Mouse (Mus musculus) CD4-positive, CD25-positive, alpha-beta regulatory T cell, adult 4 months (primary cell): Measurements from ENCODE around the gene Myh9. TPM values are rescaled to one million over a fixed set of nuclear protein-coding genes. Genes with fewer than 3 reads are reported as not detected.

Experiments used
- ATAC-seq: one replicate; pipeline ENCODE4 v1.8.0; 2017
- polyA plus RNA-seq, 2 experiments: library from polyadenylated mRNA; unstranded; fragments of 100-300 nt; shearing (Covaris generic); gene quantifications; one replicate each; pipeline ENCODE4 v1.2.1; 2017

Myh9 gene
- 100 to 1,000 TPM; 206 to 220 TPM for polyA plus RNA-seq

DNA sequence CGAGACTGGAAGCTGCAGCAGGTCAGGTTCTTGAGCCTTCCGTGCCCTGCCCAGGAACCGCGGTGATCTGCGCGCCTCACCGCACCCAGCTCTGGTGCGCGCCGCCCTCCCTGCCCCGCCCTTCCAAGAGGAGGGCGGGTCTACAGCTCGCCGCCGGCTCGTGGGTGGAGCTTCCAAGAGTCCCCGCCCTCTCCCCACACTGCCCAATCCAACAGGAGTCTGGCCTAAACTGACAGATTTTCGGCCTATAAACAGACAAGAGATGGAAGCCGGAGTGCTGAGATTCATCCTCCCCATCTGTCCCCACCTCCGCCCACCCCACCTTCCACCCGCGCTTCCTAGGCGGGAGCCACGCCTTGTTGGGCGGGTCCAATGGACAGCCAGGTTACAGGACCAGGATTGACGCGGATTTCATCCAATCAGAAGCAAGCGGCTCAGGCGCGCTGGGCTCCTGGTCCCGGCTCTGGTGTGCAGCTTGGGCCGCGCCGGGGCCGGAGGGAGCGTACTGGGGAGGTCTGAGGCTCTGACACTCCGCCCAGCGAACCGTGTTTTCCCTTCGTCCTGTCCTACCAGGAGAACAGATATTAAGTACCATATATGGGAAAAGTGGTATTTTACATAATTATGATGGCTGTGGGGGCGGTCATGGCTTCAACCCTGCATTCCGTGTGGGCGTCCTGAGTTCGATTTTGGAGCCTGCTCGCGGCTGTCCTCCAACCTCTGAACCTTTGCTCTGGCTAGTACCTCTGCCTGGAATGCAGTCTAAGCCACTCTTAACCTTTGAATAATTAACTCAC lies at the start of gene Myh9:
Gene Myh9, minus strand, starts transcription at position 129 of the 797 bp plus-strand sequence.
- peak; percentile 82 for ATAC-seq

DNA sequence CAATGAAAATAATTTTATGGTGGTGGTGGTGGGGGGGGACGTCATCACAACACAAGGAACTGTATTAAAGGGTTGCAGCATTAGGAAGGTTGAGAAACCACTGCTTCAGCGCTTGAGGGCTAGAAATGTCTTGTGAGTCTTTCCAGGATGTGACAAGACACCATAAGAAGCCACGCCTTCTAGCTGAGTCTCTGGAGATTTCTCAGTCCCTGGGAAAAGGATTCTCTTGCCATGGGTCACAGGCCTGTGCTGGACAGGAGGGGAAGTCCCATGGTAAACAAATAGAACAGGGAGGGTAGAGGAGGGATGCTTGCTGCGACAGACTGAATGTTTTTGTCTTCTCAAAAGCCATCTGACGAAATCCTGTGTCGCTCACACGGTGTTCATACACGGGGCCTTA lies 49.8 kb upstream of the Myh9 start:
- ATAC-seq, result no peak

DNA sequence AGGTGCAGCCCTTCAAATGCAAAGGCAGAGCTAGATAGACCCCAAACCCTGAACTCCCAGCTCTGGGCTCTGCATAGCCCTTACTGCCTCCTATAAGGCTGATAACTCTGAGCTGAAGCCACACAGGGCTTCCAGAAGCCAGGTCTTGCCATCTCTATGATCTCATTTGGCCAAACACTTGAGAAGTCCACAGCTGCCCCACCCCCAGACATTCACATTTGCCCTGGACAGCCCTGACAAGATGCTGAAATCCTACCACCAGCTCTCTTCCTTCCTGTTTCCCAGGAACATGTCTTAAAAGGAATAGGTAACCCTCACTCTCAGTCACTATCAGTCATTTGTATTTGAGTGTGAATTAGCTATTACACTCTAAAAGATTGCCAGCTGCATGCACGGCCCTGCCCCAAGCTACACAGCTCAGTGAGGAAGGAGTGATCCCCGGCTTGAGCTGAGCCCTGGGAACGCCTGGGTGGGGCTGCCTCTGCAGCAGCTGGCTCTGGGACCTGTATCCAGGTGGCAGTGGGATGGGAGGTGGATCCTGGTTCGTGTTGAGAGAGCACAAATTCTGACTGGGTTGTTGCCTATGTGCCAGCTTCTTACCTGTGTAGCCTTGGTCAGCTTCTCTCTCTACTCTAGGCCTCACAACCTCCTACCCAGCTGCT lies 47.9 kb upstream of the Myh9 start:
- no peak for ATAC-seq

DNA sequence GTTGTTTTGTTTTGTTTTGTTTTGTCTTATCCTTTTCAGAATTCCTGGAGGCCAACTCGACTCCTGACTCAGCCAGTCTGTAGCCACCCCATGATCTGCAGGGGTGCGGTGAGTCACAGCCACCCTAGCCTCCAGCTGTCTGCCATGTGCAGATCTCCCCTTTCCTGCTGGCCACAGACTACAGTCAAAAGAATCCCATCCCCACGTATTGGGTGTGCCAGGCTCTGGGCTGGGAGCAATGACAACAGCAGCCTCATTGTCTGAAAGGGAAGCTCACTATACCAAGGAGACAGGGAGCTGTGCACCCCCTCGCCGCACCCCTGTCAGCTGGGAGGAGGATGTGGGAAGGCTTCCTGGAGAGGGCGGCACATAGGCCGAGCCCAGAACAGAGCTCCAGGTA lies 46.3 kb upstream of the Myh9 start:
- no peak for ATAC-seq

DNA sequence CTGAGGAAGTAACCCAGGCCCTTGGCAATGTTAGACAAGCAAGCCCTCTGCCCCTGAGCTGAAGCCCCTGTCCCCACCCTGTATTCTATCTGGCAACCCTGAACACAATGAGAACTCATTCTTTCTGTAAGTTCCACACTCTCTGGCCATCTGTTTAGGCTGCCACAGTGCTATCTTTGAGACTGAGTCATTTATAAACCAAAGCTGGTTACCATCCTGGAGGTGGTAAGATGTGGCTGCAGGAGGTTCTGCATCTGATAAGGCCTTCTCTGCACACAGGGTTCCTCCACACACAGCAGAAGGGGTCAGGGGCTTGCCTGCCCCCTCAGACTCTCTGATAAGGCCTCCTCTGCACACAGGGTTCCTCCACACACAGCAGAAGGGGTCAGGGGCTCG lies 45.1 kb upstream of the Myh9 start:
- peak; percentile 40 for ATAC-seq

DNA sequence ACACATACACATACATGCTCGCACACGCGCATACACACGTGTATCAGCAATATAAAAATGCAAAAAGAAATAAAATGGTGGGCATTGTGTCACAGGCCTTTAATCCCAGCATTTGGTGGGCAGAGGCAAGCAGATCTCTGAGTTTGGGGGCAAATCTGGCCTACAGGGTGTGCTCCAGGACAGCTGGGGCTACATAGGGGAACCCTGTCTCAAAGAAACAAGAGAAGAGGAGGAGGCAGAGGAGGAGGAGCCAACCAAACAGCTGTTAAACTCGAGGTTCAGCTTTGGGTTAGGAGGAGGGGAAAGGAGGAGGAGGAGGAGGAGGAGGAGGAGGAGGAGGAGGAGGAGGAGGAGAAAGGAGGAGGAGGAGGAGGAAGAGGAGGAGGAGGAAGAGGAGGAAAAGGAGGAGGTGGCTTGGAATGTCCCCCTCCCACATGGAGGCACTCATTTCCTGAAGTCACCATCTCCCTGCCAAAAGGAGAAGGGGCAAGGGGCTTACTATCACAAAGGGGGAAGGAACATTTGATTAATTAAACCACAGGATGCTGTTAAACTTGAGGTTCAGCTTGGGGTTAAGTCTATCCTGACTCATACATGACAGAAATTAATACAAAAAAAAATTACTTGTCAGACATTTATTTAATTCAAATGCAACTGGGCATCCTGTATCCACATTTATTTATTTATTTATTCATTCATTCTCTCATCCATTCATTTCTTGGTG lies 44.6 kb upstream of the Myh9 start:
- ATAC-seq, result peak; percentile 85

DNA sequence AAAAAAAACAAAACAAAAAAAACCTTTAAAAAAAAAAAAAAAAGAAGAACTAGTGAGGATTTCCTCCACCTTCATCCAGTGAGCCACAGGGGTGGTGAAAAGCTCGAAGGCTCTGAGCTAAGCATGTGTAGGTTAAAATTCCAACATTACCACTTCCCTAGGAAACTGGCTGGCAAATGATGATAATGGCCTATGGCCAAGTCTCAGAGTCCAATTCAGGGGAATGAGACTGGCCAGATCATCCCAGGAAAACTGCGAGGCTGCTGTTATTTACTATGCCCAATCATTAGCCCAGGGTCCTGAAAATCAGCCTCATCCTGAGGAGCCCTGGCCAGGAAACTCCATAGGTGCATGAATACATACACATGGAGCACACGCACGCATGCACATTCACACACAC lies 44.0 kb upstream of the Myh9 start:
- no peak for ATAC-seq

DNA sequence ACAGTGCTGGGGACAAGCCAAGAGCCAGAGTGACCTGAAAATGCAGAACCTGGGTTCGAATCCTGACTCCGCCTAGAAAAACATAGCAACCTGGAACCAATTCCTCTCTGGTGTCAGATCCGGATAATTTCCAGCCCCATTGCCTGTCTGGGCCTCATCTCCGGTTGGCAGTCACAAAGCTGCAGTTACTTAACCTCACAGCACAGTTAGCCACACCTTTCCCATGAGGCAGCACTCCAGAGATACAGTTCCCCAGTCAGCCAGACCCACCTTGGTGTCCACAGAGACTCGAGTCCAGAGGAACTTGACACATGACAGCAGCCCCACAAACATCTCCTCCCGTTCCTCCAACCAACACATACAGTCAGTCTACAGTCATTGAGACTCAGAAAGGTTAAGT lies 43.2 kb upstream of the Myh9 start:
- ATAC-seq, result no peak

DNA sequence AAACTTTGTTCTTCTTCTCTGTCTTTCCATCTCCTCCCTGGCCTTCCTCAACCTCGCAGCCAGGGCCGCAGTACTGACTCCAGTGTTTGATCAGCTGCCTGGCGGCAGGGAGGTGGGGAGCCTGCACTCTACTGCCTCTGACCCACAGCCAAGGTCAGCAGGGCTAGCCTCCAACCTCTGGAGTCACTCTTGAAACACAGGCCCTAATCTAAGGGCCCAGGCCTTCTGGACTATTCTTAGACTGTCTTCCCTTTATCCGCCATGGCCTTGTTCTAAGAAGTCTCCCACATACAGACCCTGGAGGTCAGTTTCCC lies 41.7 kb upstream of the Myh9 start:
- no peak for ATAC-seq

DNA sequence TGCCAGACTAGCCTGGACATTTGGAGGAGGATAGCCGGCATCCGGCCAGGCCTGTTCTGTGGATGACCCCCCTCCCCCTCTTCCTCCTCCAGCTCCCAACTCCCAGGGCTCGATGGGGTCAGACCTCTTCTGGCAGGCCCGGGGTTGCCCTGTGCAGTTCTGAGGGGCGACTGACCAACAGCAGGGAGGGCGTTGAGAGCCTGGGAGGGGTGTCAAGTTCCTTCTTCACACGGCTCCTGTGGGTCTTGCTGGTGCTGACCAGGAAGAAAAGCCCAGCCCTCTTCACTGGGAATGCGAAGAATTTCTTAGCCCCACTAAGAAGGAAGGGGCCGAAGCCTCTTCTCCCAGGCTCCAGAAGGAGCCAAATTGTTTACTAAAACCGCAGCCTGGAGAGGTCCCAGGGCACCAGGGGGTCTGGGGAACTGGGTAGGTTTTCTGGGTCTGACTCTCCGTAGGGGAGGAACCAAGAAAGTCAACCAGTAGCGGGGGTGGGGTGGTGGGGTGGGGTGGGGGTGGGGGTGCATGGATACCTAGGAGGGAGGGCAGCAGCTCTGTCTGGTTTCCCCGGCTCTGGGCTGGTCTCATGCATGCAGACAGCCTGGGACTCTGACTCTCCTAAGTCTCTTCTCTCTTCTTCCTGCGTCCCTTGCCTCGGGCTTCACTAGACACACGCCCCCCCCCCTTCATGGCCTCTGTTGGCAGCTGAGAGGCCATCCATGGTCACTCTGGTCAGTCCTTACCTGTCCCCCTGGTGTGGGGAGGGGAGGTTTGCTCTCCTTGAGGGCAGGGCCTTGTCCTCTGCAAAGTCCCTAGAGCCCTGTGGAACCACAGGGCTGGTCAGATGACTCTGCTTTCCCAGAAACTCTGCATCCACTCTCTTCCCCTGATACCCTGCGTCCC lies 41.1 kb upstream of the Myh9 start:
- ATAC-seq, result no peak

DNA sequence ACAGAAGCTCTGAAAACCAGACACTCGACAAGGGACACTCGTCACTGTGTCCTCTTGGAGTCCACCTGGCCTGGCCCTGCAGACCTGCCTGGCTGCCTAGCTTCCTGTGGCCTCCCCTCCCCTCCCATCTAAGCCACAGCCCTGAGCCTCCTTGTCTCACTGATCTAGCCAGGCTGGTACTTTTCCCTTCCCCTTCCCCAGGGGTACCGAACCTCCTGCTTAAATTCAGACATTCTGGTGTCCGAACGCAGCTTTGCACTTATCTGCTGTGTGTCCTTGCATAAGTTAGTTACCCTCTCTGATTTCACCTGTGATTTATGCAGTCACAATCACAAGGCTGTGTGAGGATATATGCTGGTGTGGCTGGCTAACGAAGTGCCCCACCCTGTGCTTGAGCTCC lies 40.3 kb upstream of the Myh9 start:
- ATAC-seq, result no peak

DNA sequence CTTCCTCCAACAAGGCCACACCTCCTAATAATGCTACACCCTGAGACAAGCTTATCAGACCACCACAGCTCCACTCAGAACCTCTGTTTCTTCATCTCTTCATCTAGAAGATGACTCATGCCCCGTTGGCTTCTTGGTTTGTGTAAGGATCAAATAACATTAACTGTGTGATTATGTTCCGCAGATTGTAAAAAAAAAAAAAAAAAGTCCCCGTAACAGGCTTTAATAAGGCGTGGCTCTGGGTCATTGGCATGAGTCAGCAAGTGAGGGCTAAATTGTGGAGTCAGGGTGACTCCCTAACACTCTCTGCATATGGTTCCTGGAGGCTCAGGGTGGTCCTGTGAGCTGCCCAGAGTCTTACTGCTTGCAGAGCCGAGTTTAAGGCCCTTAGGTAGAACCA lies 39.7 kb upstream of the Myh9 start:
- no peak for ATAC-seq

DNA sequence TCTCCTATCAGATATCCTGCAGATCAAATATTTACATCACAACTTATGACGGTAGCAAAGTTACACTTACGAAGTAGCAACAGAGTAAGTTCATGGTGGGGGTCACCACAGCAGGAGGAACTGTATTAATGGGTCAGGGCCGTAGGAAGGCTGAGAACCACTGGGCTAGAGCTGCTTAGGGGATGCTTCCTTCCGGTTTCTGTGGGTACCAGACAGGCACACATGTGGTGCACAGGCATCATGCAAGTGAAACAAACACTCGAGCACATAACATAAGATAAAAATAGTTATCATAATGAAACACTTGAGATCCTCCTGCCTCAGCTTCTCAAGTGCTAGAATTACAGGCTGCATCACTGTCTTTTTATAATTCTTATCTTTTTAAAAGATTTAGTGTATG lies 38.8 kb upstream of the Myh9 start:
- ATAC-seq, result peak; percentile 39

DNA sequence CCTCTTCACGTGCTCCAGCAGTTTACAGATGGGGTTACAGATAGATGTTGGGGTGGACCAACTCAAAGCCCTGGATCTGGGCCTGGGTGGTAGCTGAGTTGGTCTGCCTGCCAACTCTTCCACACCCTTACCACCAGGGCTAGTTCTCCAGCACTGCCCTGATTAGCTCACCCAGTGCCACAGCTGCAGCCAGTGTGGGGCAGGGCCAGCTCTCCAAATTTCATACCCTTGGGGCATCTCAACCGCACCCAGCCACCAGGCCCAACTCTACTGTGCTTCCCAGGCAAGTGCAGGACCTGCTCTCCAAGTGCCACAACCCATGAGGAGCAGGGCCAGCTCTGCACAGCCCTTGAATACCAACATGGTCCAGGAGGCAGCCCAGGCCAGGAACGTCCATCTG lies 37.8 kb upstream of the Myh9 start:
- no peak for ATAC-seq

DNA sequence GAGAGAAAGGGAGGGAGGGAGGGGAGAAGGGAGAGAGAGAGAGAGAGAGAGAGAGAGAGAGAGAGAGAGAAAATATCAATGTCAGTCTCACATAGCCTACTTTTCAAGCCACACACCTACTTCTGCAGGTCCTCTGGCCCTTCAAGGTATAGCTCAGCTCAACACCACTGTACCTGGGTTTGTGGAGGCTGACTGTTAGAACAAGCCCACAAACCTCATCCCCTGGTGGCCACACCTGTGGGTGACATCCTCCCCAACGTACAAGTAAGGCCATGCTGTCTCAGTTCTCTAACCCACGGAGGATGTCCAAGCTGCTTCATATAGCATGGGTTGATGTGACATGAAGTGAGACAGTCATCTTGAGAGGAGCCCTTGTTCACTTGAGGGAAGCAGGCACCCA lies 35.2 kb upstream of the Myh9 start:
- ATAC-seq, result peak; percentile 80

DNA sequence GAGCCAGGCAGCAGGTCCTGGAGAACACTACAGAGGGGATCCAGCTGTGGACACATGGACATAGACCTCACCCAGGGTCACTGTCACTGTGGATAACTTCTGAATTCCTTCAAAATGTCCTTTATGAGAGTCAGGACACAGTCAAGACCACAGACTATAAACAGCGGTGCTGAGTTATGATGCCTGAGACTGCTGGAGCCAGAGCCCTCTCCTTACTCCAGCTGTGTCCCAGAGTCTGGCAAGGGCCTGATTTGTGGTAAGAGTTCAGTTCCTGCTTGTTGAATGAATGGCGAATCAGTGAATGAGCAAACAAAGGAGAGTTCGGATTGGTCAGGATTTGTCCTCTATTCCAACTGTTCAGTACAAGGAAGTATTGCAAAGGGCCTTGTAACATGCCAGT lies 34.7 kb upstream of the Myh9 start:
- no peak for ATAC-seq

DNA sequence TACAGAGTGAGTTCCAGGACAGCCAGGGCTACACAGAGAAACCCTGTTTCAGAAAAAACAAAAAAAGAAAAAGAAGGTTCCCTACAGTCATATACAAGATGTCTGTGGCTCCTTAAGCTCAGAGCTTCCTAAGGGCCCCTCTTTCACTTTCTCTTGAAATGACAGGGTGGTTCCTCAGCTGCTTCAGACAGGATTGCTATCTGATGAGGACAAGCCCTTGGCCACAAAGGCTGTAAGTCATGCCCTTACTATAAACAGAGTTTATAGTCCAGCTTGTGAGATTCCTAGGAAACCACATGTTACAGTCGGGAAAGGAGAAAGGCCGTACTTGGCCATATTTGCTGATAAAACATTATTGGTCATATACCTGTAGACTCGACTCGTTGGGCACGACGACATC lies 34.0 kb upstream of the Myh9 start:
- ATAC-seq, result no peak

DNA sequence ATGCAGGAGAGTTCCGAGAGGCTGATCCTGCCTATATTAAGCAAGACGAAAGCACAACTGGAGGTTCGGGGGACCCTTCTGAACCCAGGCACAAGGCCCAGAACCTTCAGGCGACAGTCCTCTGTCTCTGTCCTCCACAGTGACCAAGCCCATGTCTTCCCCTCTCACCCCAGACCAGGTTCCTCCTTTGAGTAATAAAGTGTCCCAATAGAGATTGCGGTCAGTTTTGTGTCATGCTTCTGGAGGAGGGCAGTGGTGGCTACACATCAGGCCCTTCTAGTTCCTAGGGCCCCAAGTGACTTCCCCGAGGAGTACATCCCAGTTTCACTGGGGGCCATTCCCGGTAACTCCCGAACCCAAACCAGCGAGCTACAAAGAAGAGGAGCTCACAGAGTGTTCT lies 32.8 kb upstream of the Myh9 start:
- no peak for ATAC-seq

DNA sequence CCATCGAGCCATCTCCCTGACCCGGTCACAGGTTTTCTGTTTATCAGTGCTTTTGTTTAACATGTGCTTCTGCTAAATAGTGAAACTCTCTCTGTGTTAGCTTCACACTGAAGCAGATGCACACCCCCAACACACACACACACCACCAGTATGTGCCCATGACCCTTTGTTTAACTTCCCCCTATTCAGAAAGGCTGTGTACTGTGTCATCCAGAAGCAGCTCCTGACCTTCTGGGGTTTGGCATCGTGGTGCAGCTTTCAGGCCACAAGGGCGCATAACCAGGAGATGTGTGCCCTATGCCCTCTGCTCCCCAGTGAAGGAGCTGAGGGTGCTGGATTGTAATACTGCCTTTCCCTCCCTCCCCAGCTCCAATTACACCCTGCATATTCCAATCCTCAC lies 32.3 kb upstream of the Myh9 start:
- no peak for ATAC-seq

DNA sequence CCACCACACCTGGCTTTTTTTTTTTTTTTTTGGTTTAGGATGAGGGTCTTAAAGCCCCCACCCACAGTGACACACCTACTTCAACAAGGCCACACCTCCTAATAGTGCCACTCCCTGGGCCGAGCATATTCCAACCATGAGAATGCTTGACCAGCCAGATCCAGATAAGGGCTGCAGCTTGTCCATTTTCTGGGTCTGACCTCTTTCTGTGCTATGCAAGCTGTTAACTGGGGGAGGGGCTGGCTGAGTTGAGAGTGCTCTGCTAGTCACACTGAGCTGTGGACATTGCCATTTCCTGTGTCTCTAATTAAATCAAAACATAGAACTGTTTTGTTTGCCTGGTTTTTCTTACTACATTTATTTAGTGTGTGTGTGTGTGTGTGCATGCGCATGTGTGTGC lies 31.6 kb upstream of the Myh9 start:
- peak; percentile 39 for ATAC-seq

DNA sequence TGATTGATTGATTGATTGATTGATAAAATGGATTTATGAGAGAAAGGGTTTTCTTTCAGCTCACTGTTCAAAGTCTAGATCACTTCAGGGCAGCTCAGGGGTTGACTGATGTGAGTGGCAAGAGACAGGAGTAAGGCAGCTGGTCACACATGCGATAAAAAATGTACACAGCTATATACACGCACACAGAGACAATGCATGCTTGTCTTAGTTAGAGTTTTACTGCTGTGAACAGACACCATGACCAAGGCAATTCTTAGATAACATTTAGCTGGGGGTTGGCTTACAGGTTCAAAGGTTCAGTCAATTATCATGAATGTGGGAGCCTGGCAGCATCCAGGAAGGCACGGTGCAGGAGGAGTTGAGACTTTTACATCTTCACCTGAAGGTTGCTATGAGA lies 31.0 kb upstream of the Myh9 start:
- no peak for ATAC-seq

DNA sequence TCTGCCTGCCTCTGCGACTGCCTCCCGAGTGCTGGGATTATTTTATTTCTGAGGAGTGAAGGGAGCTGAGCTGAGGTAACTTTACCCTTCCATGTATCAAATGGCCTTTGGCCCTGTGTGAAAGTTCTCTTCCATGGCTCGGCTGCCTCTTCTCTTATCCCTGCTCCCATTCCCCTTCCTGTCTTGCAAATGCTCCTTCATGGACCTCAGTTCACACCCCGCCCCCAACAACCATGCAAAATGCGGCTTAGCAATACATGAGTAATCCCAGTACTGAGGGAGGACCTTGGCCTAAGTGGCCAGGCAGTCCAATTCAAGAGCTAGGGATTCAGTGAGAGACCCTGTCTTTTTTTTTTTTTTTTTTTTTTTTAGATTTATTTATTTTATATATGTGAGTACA lies 26.4 kb upstream of the Myh9 start:
- no peak for ATAC-seq
